Mouse (Mus musculus): ENCODE data around the gene Rtkn. TPM values are rescaled to one million over a fixed set of nuclear protein-coding genes. Genes with fewer than 3 reads are reported as not detected.

The Rtkn gene
- polyA plus RNA-seq, 1 experiment = 169 TPM

DNA sequence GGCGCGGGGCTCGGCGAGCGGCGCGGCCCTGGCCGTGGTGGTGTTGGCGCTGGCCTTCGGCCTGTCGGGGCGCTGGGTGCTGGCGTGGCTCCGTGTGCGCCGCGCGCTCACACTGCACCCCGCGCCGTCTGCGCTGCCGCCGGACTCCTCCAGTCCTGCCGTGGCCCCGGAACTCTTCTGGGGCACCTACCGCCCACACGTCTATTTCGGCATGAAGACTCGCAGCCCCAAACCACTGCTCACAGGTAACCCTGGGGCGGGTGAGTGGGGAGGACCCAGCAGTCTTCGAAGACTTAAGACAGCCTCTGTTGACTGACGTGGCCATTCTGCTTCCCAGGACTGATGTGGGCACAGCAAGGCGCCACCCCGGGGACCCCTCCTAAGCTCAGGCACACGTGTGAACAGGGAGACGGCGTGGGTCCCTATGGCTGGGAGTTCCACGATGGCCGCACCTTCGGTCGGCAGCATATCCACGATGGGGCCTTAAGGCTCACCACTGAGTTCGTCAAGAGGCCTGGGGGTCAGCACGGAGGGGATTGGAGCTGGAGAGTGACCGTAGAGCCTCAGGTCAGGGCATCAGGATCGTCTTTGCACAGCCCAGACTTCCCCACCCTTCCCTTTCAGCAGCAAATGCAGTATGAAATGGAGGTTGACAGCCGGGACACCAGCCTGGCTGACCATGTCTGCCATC, 19.4 kb upstream of the Rtkn start:
- TF ChIP-seq POLR2A (IDR thresholded peaks at IDR 0.05; ENCODE audit: extremely low read depth, insufficient read depth, low read length) = no peak
- no peak for TF ChIP-seq CTCF (IDR thresholded peaks at IDR 0.05; ENCODE audit: extremely low read depth, insufficient read depth, low read length)

DNA sequence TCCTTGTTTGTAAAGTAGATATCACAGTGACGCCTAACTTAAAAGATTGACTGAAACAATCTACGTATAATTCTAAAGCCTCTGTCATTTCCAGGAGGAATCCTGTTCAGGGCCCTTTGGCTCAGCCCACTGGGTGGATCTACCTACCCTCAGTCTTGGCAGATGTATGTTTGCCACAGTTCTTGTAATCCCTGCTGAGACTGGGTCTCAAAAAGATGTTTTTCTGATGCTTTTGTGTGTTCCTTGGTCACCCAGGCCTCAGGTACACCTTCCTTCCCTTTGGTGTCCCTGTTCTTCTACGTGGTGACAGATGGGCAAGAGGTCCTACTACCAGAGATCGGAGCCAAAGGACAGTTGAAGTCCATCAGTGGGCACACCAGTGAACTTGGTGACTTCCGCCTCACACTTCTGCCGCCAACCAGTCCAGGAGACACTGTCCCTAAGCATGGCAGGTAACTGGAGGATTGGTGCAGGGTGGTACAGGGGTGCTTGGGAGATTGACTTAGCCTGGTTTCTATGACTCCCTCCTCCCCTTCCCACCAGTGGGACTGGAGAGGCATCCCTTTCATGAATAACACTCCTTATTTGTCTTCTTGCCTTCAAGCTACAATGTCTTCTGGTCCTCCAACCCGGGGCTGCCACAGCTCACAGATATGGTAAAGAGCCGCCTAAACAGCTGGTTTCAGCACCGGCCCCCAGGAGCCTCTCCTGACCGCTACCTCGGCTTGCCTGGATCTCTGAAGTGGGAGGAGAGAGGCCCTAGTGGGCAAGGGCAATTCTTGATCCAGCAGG, 18.7 kb upstream of the Rtkn start:
- TF ChIP-seq CTCF (IDR thresholded peaks at IDR 0.05; ENCODE audit: extremely low read depth, insufficient read depth, low read length) (no peak), POLR2A (IDR thresholded peaks at IDR 0.05; ENCODE audit: extremely low read depth, insufficient read depth, low read length) (no peak)
- H3K4me3 ChIP-seq (ENCODE audit: insufficient read depth, low read length) = peak overlapping the region; percentile 64
- H3K4me1 ChIP-seq (ENCODE audit: control insufficient read depth, insufficient read depth, low read length) = no peaks in the 10 kb centered on the region
- no peak overlapping the region for H3K27ac ChIP-seq (ENCODE audit: insufficient read depth, low read length)

More for the DNA sequence above, 19.4 kb upstream of the Rtkn start:
- Histone ChIP-seq H3K4me3 (ENCODE audit: insufficient read depth, low read length) (peak overlapping the region; percentile 64), H3K4me1 (ENCODE audit: control insufficient read depth, insufficient read depth, low read length) (no peaks in the 10 kb centered on the region), H3K27ac (ENCODE audit: insufficient read depth, low read length) (no peak overlapping the region)

DNA sequence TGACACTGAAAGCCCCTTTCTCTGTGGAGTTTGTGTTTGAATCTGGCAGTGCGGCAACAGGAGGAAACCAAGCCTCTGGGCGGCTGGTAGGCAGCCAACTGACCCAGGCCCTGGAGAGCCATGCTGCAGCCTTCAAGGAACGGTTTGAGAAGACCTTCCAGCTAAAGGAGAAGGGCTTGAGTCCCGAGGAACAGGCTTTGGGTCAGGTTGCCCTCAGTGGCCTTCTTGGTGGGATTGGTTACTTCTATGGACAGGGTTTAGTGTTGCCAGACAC, 18.2 kb upstream of the Rtkn start:
- Histone ChIP-seq H3K4me3 (ENCODE audit: insufficient read depth, low read length) (no peak overlapping the region), H3K27ac (ENCODE audit: insufficient read depth, low read length) (no peak overlapping the region), H3K4me1 (ENCODE audit: control insufficient read depth, insufficient read depth, low read length) (no peaks in the 10 kb centered on the region)
- TF ChIP-seq POLR2A (IDR thresholded peaks at IDR 0.05; ENCODE audit: extremely low read depth, insufficient read depth, low read length) = no peak
- no peak for TF ChIP-seq CTCF (IDR thresholded peaks at IDR 0.05; ENCODE audit: extremely low read depth, insufficient read depth, low read length)

DNA sequence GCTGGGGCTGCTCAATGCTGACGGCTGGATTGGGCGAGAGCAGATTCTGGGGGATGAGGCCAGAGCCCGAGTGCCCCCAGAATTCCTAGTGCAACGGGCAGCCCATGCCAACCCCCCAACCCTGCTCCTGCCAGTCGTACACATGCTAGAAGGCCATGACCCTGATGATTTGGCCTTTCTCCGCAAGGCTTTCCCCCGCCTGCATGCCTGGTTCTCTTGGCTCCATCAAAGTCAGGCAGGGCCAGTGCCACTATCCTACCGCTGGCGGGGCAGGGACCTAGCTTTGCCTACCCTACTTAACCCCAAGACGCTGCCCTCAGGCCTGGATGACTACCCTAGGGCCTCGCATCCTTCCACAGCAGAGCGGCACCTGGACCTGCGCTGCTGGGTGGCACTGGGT, 17.6 kb upstream of the Rtkn start:
- Histone ChIP-seq H3K27ac (ENCODE audit: insufficient read depth, low read length) (no peak overlapping the region), H3K4me3 (ENCODE audit: insufficient read depth, low read length) (no peak overlapping the region), H3K4me1 (ENCODE audit: control insufficient read depth, insufficient read depth, low read length) (no peaks in the 10 kb centered on the region)
- TF ChIP-seq POLR2A (IDR thresholded peaks at IDR 0.05; ENCODE audit: extremely low read depth, insufficient read depth, low read length) = no peak
- no peak for TF ChIP-seq CTCF (IDR thresholded peaks at IDR 0.05; ENCODE audit: extremely low read depth, insufficient read depth, low read length)

DNA sequence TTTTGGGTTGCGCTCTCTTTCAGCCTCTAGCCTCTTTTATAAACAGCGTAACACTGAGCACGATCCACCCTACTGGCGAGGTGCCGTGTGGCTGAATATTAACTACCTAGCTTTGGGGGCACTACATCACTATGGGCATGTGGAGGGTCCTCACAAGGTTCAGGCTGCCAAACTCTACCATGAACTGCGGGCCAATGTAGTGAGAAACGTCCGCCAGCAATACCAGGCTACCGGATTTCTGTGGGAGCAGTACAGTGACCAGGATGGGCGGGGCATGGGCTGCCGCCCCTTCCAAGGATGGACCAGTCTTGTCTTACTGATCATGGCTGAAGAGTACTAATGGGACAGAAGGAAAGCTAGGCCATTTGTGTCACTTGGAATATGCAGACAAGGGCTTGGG, 16.9 kb upstream of the Rtkn start:
- TF ChIP-seq POLR2A (IDR thresholded peaks at IDR 0.05; ENCODE audit: extremely low read depth, insufficient read depth, low read length) (0 out of 2 replicates have a peak, but pooled peaks have one; percentile 24), CTCF (IDR thresholded peaks at IDR 0.05; ENCODE audit: extremely low read depth, insufficient read depth, low read length) (no peak)
- Histone ChIP-seq H3K27ac (ENCODE audit: insufficient read depth, low read length) (no peak overlapping the region), H3K4me1 (ENCODE audit: control insufficient read depth, insufficient read depth, low read length) (no peaks in the 10 kb centered on the region), H3K4me3 (ENCODE audit: insufficient read depth, low read length) (no peak overlapping the region)

DNA sequence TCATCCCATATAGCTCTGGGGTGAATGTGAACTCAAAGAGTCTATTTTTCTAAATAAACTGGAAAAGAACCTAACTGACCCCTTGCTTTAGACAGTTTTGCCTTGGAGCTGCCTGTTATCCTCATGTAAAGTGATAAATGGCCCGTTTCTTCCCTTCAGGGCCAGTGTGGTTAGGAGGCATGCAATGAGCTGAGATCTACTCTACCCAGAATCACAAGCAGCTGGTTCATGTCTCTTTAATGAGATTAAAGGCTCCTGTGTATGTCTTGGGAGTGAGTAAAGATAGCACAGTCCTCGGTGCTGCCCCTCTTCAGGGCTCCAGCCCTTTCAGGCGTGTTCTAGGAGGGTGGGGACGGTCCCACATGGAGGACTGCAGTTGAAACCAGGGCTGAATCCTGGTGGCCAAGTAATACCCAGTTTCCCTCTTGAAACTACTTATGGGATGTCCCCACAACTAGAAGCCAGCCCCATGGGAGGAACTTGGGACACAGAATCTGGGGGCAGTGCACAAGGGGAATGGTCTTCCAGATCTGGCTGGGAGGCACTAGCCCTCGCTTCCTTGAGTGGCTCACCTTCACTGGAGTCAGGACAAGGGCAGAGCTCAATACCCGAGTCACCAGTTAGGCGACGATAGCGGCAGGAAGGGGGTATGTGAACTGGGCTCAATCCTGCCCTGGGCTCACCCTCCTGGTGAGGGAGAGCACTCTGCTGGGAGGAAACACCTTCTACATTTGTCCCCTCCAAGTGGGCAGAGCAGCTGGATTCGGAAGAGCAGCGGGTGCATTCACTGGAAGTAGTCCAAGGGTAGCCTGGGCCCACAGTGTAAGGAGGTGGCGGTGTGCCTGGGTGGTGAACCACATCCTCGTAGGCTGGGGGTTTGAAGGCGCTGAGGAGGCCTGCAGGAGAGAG, 16.2 kb upstream of the Rtkn start:
- H3K27ac ChIP-seq (ENCODE audit: insufficient read depth, low read length) = no peak overlapping the region
- H3K4me3 ChIP-seq (ENCODE audit: insufficient read depth, low read length) = no peak overlapping the region
- TF ChIP-seq POLR2A (IDR thresholded peaks at IDR 0.05; ENCODE audit: extremely low read depth, insufficient read depth, low read length) = no peak
- H3K4me1 ChIP-seq (ENCODE audit: control insufficient read depth, insufficient read depth, low read length) = no peaks in the 10 kb centered on the region

DNA sequence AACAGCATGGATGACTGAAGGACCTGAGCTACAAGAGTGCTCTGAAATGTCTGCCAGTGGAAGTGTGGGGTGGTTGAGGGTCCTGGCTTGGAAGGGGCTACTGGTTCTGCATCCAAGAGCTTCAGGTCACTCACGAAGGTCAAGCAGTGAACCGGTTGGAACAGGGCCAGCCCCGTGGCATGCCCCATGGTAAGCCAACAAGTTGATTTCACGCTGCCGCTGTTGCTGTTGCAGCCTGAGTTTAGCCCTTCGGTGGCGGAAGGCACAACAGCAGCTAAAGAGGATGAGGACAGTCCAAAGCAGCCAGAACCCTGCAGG, 15.6 kb upstream of the Rtkn start:
- Histone ChIP-seq H3K4me1 (ENCODE audit: control insufficient read depth, insufficient read depth, low read length) (no peaks in the 10 kb centered on the region), H3K4me3 (ENCODE audit: insufficient read depth, low read length) (no peak overlapping the region), H3K27ac (ENCODE audit: insufficient read depth, low read length) (no peak overlapping the region)
- no peak for TF ChIP-seq CTCF (IDR thresholded peaks at IDR 0.05; ENCODE audit: extremely low read depth, insufficient read depth, low read length)
- no peak for TF ChIP-seq POLR2A (IDR thresholded peaks at IDR 0.05; ENCODE audit: extremely low read depth, insufficient read depth, low read length)

DNA sequence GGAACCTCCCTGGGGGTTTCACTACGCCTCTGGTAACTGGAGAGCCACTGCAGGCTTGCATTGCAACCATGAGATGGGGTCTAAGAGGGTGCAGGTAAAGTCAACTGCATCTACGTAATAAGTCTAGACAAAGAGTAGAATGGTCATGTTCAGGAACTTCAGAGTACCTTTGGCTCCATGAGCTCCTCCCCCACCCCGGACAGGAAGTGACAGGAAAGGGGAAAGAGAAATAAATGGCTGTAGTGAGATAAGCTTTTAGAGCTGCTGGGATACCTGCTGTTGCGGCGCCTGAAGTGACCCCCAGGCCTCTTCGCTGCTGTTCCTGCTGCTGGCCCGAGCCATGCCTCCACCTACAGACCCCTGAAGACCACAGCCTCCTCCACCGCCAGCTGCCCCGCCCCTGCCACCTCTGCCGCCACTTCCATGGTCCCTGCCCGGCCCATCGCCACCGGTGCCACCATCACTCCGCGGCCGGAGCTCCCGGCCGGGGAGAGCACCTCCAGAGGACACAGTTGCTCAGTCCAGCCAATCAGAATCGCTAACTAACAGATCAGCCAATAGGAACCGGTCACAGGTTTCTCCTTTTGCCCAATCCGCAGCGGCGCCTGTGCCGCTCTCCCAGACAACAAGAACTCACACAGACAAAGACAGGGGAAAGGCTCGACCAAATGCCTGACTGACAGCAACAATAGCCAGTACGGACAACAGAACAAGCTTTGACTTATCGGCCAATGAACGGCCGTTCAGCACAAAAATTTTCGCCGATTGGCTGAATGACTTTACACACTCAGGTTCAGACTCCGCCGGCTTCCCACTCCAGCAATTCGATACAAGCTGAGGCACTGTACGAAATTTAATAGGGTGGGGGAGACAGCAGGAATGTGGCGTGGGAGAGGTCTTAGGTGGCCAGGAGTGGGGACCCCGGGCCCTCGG, 14.1 kb upstream of the Rtkn start, which contains the start of gene Wbp1:
Wbp1 (minus strand) TSS at position 630 of the 933 bp plus-strand sequence.
- Histone ChIP-seq H3K4me1 (ENCODE audit: control insufficient read depth, insufficient read depth, low read length) (no peaks in the 10 kb centered on the region), H3K4me3 (ENCODE audit: insufficient read depth, low read length) (peak within 1 kb of the TSS; percentile 51), H3K27ac (ENCODE audit: insufficient read depth, low read length) (peak within 1 kb of the TSS; percentile 19)
- TF ChIP-seq POLR2A (IDR thresholded peaks at IDR 0.05; ENCODE audit: extremely low read depth, insufficient read depth, low read length) = peak; percentile 69
- TF ChIP-seq CTCF (IDR thresholded peaks at IDR 0.05; ENCODE audit: extremely low read depth, insufficient read depth, low read length) = no peak

Data from cortical plate, adult 2 months (tissue).